Mouse (Mus musculus) C2C12 (cell line): ENCODE measurements around the gene Mier3.

Experiments used
- CEBPB ChIP-seq: IDR thresholded peaks from one replicate; pipeline ENCODE4 v1.6.1; 2011; ENCODE audit warnings: low read depth, mild to moderate bottlenecking, control low read depth, moderate library complexity
- CTCF ChIP-seq: IDR thresholded peaks from one replicate; pipeline ENCODE4 v1.5.1; 2011; ENCODE audit not compliant: control insufficient read depth, insufficient read depth, insufficient read length
- MAX ChIP-seq: IDR thresholded peaks from one replicate; pipeline ENCODE4 v1.6.1; 2011; ENCODE audit warnings: mild to moderate bottlenecking, control low read depth
- MYOG ChIP-seq: IDR thresholded peaks from one replicate; pipeline ENCODE4 v1.6.1; 2011; ENCODE audit not compliant: control insufficient read depth, insufficient read length; ENCODE audit errors: extremely low read depth

DNA sequence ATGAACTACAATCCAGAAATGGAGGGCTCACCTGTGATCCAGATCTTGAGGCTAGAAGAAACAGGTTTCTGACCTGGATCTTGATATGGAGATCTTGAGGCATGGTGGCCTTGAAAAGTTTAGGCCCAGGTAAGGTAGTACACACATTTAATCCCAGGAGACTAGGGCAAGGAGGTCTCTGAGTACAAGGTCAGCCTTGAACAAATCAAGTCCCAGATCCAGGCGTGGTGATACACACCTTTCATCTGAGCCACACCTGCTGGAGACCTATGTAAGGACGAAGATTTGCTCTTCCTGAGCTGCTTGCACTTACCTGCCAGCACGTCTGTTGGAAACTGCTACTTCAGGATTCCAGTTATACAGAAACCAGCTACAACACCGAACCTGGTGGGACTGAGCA, at the start of gene Mier3:
- TF ChIP-seq MAX, result no peak
- no peak for TF ChIP-seq CTCF
- no peak for TF ChIP-seq CEBPB
- TF ChIP-seq MYOG, result no peak
